ENCODE assay signal across 9 mouse cellular contexts in the genomic region with DNA sequence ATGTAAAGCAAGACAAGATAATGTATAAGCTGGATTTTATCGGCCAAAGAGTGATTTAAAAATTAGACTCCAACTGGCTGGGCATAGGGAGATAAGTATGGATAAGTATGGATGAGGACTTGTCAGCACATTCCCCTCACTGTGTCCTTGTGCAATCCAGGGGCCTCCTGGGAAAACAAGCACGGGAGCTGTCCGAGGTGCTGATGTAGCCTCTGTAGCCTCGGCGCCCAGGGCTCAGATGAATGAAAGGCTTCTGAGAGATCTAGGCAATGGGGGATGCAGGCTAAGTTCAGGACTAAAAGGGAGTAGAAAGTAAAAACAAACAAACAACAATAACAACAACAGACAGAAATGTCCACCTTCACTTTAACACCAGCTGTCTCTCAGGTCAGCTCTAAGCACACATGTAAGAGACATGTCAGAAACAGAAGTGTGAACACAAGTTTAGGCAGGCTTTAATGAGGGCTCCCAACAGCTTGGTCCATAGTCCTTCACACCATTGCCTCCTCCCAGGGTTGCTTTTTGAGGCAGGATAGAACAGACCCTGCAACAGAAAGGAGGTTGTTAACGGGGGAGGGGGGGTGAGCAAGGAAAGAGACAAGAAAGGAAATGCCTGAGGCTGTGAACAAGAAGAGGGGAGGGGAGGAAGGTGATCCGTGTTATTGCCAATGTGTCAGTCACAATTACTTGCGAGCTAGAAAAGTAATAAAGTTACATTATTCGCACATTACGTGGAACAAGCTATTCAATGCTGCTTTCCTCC.
DNase-seq lines count a peak whose midpoint lies in the region; ATAC-seq and TF ChIP-seq lines count a peak whose summit lies in the region.
"Had no signal": no experiment of that assay in that cellular context is flagged by ENCODE, and none has a peak within 500 bp of the region (broad histone marks: within the 10 kb centered on the region; RNA-seq: fewer than 3 reads in every experiment).

No protein-coding gene starts in this region.

- WGBS in lung, postnatal 0 days: 43% methylated on average over 10 of the region's 10 CpGs

- no peaks in the 10 kb centered on the region for H3K27me3 ChIP-seq in lung, postnatal 0 days (replicated peaks; ENCODE audit: insufficient read depth, low read length)
- H3K27me3 ChIP-seq: lung, embryonic 15.5 days had no signal

- ATAC-seq in lung, postnatal 0 days: no peak

- TF ChIP-seq EP300 in lung, postnatal 0 days (IDR thresholded peaks at IDR 0.05): no peak

- no peaks in the 10 kb centered on the region for H3K4me1 ChIP-seq in lung, postnatal 0 days (ENCODE audit: insufficient read depth, low read depth, low read length)
- H3K4me1 ChIP-seq: lung, embryonic 15.5 days had no signal

- no peak overlapping the region for H3K4me3 ChIP-seq in lung, postnatal 0 days (ENCODE audit: low read depth, low read length)
- H3K4me3 ChIP-seq: heart, adult 2 months; lung, embryonic 15.5 days had no signal

- H3K9ac ChIP-seq in lung, postnatal 0 days (replicated peaks; ENCODE audit: low read depth): no peak overlapping the region
- H3K9ac ChIP-seq: lung, embryonic 15.5 days had no signal

- no peaks in the 10 kb centered on the region for H3K36me3 ChIP-seq in lung, postnatal 0 days (ENCODE audit: insufficient read depth, low read length)
- H3K36me3 ChIP-seq: lung, embryonic 15.5 days had no signal

- TF ChIP-seq CTCF in lung, postnatal 0 days (IDR thresholded peaks at IDR 0.05): no peak

- DNase-seq in lung, postnatal 0 days (ENCODE audit: low spot score): peak; percentile 52
- no peak for DNase-seq in lung, postnatal 25 days (ENCODE audit: low spot score)
- DNase-seq in adrenal gland, postnatal 14 days: peak; percentile 57
- peak; percentile 76 for DNase-seq in forelimb bud, embryonic 11.5 days (ENCODE audit: low read depth, low spot score)
- peak; percentile 20 for DNase-seq in ovary, postnatal 14 days (ENCODE audit: low spot score)
- no peak for DNase-seq in spleen, adult 18-20 months
- no peak for DNase-seq in layer of hippocampus, adult 18-20 months (ENCODE audit: low spot score in 2 of 2)

- H3K27ac ChIP-seq in lung, postnatal 0 days (ENCODE audit: low read length): no peak overlapping the region
- H3K27ac ChIP-seq: heart, adult 2 months; lung, embryonic 15.5 days had no signal

- H3K4me2 ChIP-seq in lung, postnatal 0 days (replicated peaks; ENCODE audit: low read depth, low read length): no peak overlapping the region
- H3K4me2 ChIP-seq: lung, embryonic 15.5 days had no signal

- no peaks in the 10 kb centered on the region for H3K9me3 ChIP-seq in lung, postnatal 0 days (ENCODE audit: low read length)
- H3K9me3 ChIP-seq: lung, embryonic 15.5 days had no signal

Comparison
In these comparisons a context has a peak if more than half of its experiments do, and no peak if none do; other contexts are left out.
1. DNase-seq: peak in lung, postnatal 0 days (single experiment), adrenal gland, postnatal 14 days (single experiment), forelimb bud, embryonic 11.5 days (single experiment) and ovary, postnatal 14 days (single experiment); none in lung, postnatal 25 days (single experiment), spleen, adult 18-20 months (0 of 2) and layer of hippocampus, adult 18-20 months (0 of 2).